Mouse (Mus musculus): ENCODE measurements at regions not wholly inside any gene's neighbourhood (a gene's known extent, or its start where the extent isn't known, plus 50 kb on each side); places are given as distances from the start of the nearest gene placed in this dataset.

DNA sequence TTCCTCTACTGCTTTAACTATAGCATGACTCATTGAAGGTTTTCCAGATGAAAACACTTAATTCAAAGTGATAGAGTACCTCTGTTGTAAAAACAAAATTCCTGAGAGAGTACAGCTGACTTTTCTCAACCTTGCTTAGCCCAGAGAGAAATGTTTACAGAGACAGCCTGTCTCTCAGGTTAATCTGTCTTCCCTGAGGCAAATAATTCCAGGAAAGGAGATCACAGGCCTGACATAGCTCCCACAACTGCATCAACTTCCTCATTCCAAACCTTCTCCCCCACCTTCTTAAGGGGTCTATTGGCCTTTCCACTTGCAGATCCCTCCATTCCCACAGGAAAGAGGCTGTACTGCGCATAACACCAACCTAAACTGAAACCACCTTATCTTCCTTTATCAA, 586.1 kb upstream of the Impad1 start:
- DNase-seq: no peak

DNA sequence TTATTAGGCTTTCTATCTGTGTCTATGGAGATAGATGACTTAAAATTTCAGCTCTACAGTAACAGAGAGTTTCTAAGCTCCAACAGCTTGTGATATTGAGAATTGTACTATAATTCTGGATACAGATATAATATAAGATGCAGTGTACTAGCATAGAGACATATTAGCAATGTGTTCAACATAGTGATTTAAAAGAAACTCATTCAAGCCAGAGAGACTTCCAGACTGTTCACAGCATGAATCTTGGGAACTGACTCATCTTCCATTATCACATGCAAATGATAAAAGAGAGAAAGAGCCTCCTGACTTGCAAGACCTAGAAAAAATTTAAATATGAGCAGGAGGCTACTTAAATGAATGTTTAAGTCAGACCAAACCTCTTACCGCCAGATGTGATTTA, 565.1 kb upstream of the Impad1 start:
- DNase-seq: no peak

DNA sequence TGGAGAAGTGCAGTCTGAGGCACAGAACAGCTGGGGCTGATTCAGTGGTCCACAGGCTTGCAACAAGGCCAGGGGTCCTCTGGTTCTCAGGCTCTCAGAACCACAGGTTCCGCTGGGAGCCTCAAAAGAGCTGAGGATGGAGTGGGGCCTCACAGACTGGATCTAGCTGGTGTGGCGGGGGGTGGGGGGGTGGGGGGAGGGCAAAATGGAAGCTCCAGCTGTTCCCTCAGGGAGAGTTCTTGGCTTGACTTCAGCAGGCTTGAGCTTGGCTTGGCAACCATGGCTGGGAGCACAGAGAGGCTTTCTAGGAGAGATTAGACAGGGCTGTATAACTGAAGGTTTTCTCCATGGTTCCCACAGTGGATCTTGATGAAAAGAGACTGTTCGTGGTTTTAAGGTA, 553.1 kb upstream of the Impad1 start:
- DNase-seq: no peak

DNA sequence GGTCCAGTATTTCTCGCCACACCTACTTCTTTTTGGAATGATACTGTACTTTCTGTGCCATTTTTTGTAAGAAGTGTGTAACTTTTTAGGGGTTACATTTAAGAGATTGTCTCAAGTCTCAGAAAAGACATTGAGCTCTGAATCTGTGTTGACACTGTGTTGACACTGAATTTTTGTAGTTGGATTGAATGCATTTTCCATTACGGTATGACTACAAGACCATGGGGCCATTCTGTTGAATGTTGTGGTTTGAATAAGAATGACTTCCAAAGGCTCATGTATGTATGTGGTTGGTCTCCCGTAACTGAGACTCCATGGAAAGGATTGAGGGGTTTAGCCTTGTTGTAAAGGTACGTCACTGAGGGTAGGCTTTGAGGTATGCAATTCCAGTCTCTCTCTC, 551.6 kb upstream of the Impad1 start:
- no peak for DNase-seq

DNA sequence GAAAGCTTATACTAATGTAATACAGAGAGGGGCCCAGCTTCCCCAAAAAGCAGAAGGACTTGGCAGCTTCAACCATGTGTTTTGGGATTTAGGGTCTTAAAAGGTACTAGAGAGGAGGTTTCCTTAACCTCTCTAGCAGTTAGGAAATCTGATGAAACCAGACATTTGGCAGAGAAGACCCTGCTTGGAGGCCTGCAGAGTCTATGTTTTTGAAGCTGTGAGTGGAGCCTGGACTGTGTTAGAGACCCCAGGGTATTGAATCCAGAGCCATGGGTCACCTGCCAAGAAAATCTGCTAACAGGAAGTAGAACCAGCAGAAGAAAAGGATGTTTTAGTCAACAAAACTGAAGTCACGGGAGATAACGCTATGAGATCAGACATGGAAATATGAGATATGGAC, 551.2 kb upstream of the Impad1 start:
- DNase-seq: no peak

DNA sequence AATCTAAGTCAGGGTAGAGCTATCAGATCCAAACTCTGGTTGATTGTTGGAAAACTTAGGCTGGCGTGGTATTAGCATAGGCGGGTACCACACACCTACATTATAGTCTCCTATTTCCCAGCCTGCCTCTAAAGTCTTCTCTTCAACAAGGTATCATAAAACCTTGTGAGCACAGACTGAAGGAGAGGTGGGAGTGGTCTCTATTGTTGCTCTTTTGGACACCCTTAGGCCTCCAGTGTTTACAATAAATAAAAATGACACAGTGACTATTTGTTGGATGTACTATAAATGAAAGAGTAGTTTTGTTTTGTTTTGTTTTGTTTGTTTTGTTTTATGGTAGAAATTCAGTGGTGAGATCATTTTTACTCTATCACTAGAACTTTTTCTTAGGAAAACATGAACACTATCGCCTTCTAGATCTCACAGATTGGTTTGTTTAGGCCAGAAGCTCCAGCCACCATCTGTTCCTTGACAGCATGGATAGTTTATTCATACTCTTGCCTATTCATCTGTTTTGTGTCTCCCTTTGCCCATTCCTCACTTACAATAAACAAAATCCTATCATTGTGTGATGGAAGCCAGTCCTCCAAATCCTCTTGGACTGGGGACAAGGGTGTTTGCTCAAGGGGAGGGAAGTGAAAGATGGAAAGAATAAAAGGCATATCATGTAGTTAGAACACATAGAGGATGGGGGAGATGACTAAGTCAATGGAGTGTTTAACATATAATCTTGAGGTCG, 544.2 kb upstream of the Impad1 start:
- DNase-seq: no peak

DNA sequence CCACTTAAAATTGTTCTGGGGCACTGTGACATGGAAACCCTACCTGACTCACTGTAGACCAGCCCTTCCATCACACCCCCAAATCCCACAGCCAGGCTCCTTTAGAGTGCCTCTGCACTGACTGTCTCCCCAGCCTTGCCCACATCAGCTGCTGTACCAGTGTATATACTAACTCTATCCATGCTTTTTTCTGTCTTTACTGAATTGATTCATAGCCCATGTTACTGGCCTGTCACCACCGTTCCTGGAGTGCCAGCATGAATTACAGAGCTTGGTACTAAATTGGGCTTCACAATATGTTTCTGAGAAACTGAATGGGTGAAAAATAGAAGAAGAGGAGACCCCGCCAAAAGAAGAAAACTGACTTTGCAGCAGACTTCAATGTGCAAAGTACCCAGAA, 541.9 kb upstream of the Impad1 start:
- DNase-seq: no peak

DNA sequence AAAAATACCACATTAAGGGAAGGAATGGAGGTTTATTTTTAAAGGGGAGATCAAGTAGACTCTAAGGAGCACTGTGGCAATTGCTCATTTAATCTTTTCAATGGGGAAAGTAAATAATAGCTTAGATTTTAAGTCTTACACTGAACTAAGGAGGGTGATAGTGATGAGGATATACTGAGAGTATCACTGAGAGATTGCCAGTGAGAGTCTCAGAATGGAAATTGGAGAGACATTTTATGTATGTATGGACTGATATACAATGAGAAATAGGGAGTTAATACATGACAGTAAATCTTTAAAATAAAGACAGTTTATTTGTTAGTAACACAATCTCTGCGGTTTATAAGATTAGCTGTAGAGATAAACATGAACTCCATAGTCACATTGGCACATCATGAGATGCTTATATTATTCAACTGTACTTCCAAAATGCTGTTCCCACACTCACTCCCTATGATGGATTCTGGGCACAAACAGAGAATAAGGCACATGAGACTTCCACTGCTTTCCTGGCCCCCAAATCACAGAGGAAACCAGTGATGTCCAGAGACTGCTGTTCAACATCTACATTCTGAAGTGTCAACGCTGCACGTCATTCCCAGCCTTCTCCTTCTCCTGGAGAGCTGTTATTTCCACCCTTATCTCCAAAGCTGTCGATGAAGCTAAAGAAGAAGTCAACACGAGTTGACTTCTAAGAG, 535.5 kb upstream of the Impad1 start:
- no peak for DNase-seq

DNA sequence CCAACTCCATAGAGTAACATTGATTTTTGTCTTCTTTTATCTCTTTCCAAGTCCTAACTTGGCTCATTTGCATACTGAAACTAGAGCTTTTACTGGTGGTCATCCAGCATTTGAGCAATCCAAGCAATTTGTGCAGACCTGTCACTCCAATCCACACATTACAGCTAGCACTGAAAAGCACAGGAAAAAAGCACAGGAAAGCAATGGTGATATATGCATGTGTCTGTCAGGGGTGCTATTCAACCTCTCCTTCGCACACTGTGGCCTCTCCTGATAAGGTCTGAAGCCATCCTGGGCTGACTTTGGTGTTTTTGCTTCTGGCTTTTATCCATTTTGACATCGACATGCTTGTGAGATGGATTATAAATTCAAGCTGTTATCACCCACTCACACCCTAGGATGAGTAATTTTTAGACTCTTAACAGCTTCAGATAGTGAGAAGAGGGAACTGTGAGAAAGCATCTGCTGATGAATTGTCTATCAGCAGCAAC, 534.1 kb upstream of the Impad1 start:
- DNase-seq: peak; percentile 21

DNA sequence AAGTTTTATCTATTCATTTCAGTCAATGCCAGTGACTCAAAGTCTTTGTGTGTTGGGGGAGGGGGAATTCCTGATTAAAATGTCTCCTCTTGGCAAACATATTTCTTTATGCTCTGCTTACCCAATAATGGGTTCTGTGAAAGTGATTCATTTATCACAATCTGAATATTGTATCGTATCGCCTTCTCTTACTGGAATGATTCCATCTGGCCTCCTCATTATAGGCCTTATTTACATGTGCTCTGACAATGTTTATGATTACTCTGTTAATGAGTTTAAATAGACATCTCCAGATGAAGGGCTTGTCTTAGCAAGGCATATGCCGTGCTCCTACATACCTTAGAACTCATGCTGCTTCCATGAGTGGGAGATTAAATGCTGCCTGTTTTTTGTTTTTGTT, 508.3 kb upstream of the Impad1 start:
- no peak for DNase-seq

DNA sequence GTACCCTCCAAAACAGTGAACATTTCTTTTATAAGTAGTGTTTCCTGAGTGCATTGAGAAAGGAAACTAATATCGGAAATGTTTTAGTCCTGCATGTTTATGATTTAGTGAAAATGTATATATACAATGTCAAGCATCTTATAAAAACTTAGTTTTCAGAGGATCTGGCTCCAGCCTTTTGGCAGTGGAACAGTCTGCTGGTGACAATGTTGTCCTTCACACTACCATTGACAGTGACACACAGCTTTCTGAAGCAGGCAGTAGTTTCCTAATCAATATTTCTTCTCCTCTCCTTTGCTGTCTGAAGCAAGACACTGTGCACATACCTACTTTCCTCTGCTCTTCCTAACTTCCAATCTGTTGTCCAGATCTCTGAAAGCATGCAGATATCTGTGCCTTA, 507.9 kb upstream of the Impad1 start:
- no peak for DNase-seq

DNA sequence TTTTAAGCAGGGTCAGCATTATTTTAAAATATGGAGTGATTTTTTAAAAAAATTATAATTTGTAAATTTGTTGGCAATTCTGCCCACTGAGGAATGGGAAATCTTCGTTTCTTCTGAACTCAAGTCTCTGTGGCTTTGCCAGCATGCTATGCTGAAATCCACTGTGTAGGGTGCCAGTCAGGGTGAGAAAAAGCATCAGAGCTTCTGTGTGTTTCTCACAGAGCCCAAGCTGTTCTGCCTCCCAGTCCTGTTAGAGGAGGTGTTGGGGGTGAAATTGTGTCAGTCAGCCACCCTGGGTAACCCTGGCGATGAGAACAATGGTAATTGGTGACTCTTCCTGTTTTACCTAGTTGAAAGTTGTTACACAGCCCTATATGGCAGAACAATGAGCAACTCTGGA, 506.1 kb upstream of the Impad1 start:
- DNase-seq: no peak

DNA sequence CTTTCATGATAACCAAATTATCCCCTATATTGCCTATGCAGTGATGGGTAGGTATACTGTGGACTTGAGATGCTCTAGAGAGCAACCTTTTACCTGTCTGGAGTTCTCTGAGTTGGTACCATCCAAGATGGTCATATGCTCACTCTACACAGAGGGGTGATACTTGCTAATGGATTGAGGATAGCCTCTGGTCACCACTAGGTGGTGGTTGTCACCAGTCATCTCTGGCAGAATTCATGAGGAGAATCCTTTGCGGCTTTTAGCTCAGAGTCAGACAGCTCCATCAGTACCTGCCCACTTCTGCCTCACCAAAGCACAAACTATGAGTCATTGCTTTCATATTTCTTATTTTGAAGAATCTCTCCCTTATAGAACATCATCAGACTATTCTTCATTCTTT, 500.9 kb upstream of the Impad1 start:
- no peak for DNase-seq

DNA sequence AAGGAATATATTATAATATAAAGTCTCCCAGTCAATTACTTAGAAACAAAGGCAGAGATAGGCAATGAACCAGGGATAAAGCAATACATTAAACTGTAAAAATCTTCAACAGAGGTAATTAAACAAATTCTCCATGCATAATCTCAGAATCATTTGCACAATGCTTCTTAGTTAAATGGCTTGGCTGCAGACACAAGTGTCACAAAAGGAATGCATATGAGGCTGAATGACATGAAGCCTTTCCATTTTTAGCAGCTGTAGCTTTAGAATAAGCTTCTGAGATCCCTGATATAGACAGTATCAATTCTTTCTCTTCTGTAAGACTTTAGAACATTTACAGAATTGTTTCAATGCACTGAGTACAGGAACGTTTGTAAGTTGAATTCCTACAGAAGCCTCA, 483.0 kb upstream of the Impad1 start:
- no peak for DNase-seq

All from right cerebral cortex, adult 18-20 months (tissue).